In genomic region chr5:112255426-112255825, GRCm38 (mm10) we compare ENCODE assay signal across 10 mouse cellular contexts. TPM values are rescaled to one million over a fixed set of nuclear protein-coding genes. Genes with fewer than 3 reads are reported as not detected.
DNase-seq lines count a peak whose midpoint lies in the region; ATAC-seq lines count a peak whose summit lies in the region.
"Had no signal": no experiment of that assay in that cellular context is flagged by ENCODE, and none has a peak within 500 bp of the region (broad histone marks: within the 10 kb centered on the region; RNA-seq: fewer than 3 reads in every experiment).

Crybb1 (plus strand) TSS chr5:112255815.

- peaks cover 48% of the 10 kb centered on the region for H3K4me1 ChIP-seq in kidney, embryonic 15.5 days
- 0 out of 2 replicates have a peak, but pooled peaks cover 4% of the 10 kb centered on the region for H3K4me1 ChIP-seq in midbrain, embryonic 15.5 days

- H3K4me3 ChIP-seq in kidney, embryonic 15.5 days (replicated peaks), result no peak within 1 kb of the TSS
- no peak within 1 kb of the TSS for H3K4me3 ChIP-seq in midbrain, embryonic 15.5 days
- H3K4me3 ChIP-seq: embryonic facial prominence, embryonic 13.5 days had no signal

- H3K9me3 ChIP-seq in kidney, embryonic 15.5 days (replicated peaks), result no peaks in the 10 kb centered on the region
- no peaks in the 10 kb centered on the region for H3K9me3 ChIP-seq in midbrain, embryonic 15.5 days
- H3K9me3 ChIP-seq: embryonic facial prominence, embryonic 13.5 days had no signal

- DNase-seq in layer of hippocampus, adult 11-12 months (ENCODE audit: low spot score), result peak; percentile 75
- no peak for DNase-seq in layer of hippocampus, adult 9-10 months (ENCODE audit: low spot score)
- peak; percentile 81 for DNase-seq in adrenal gland, postnatal 25 days
- DNase-seq in frontal cortex, postnatal 10 days (ENCODE audit: low spot score in 2 of 2), result peak; percentile 60
- peak; percentile 22 for DNase-seq in lung, postnatal 36 days
- DNase-seq in spleen, postnatal 14 days (ENCODE audit: low spot score in 2 of 2), result no peak

- H3K4me2 ChIP-seq in kidney, embryonic 15.5 days, result no peak within 1 kb of the TSS
- no peak within 1 kb of the TSS for H3K4me2 ChIP-seq in midbrain, embryonic 15.5 days
- H3K4me2 ChIP-seq: embryonic facial prominence, embryonic 13.5 days had no signal

- 0 out of 2 replicates have a peak within 1 kb of the TSS, but pooled peaks have one; percentile 28 for H3K27ac ChIP-seq in kidney, embryonic 15.5 days
- no peak within 1 kb of the TSS for H3K27ac ChIP-seq in midbrain, embryonic 15.5 days
- H3K27ac ChIP-seq: embryonic facial prominence, embryonic 13.5 days had no signal

- H3K36me3 ChIP-seq in kidney, embryonic 15.5 days, result no peaks in the 10 kb centered on the region
- no peaks in the 10 kb centered on the region for H3K36me3 ChIP-seq in midbrain, embryonic 15.5 days (replicated peaks)
- H3K36me3 ChIP-seq: embryonic facial prominence, embryonic 13.5 days had no signal

- ATAC-seq in kidney, embryonic 15.5 days (replicated peaks; ENCODE audit: low FRiP score), result no peak
- ATAC-seq in midbrain, embryonic 15.5 days (replicated peaks), result no peak

- H3K9ac ChIP-seq in kidney, embryonic 15.5 days, result no peak within 1 kb of the TSS
- no peak within 1 kb of the TSS for H3K9ac ChIP-seq in midbrain, embryonic 15.5 days
- H3K9ac ChIP-seq: embryonic facial prominence, embryonic 13.5 days had no signal

- H3K27me3 ChIP-seq in kidney, embryonic 15.5 days, result no peaks in the 10 kb centered on the region
- H3K27me3 ChIP-seq in midbrain, embryonic 15.5 days (replicated peaks), result no peaks in the 10 kb centered on the region

- 56% methylated on average over 3 of the region's 3 CpGs for WGBS in kidney, embryonic 15.5 days
- 43% methylated on average over 3 of the region's 3 CpGs for WGBS in midbrain, embryonic 15.5 days

RNA-seq across cellular contexts. Expression of gene Crybb1, which starts in this region (rescaled TPM):
- total RNA-seq in adrenal gland, postnatal 25 days (2021), result 1.1 and 2.7 TPM in 2 replicates
- 2.1 and 2.4 TPM in 2 replicates for polyA plus RNA-seq in kidney, embryonic 15.5 days (2015; fragmentation: Nextera tagmentation; extraction: Ambion mirVana)
- polyA plus RNA-seq in midbrain, embryonic 15.5 days (2015; fragmentation: Nextera tagmentation; extraction: Ambion mirVana), result 4.3 and 4.8 TPM in 2 replicates
- total RNA-seq: ES-E14 had no signal

Comparison
In these comparisons a context has a peak if more than half of its experiments do, and no peak if none do; other contexts are left out.
1. DNase-seq: peak in layer of hippocampus, adult 11-12 months (single experiment), adrenal gland, postnatal 25 days (single experiment), frontal cortex, postnatal 10 days (2 of 2) and lung, postnatal 36 days (single experiment); none in layer of hippocampus, adult 9-10 months (single experiment) and spleen, postnatal 14 days (0 of 2).